Mouse (Mus musculus) midbrain, postnatal 0 days (tissue): ENCODE measurements around the gene Matn3. TPM values are rescaled to one million over a fixed set of nuclear protein-coding genes. Genes with fewer than 3 reads are reported as not detected.

ENCODE experiments used
- ATAC-seq: fragments of 200-750 bp; cut with Nextera tagmentation; 2 replicates; pipeline ENCODE4 v1.8.0; 2017; ENCODE audit warnings: moderate number of reproducible peaks, mild to moderate bottlenecking, moderate TSS enrichment, moderate library complexity; ENCODE audit not compliant: low FRiP score
- DNase-seq: peaks from one replicate; pipeline ENCODE4 v3.0.0-alpha.2; 2015; ENCODE audit warnings: low spot score
- H3K27ac ChIP-seq: fragments of 300-500 bp; sonication (generic); 2 replicates; pipeline ENCODE4 v1.5.1; 2014; ENCODE audit warnings: low read depth, mild to moderate bottlenecking, low read length, mixed read lengths
- H3K27me3 ChIP-seq: fragments of 300-500 bp; sonication (generic); 2 replicates; pipeline ENCODE4 v1.6.1; 2014; ENCODE audit warnings: low read length, control low read depth, mixed read lengths; ENCODE audit not compliant: insufficient read depth
- H3K36me3 ChIP-seq: fragments of 300-500 bp; sonication (generic); 2 replicates; pipeline ENCODE4 v1.6.1; 2014; ENCODE audit warnings: low read length, control low read depth, mixed read lengths; ENCODE audit not compliant: insufficient read depth
- H3K4me1 ChIP-seq: fragments of 300-500 bp; sonication (generic); 2 replicates; pipeline ENCODE4 v1.6.1; 2014; ENCODE audit warnings: mild to moderate bottlenecking, control low read depth, antibody characterized with exemption, low read length, mixed read lengths; ENCODE audit not compliant: insufficient read depth
- H3K4me2 ChIP-seq: fragments of 300-500 bp; sonication (generic); 2 replicates; pipeline ENCODE4 v1.6.1; 2014; ENCODE audit warnings: low read depth, mild to moderate bottlenecking, low read length, mixed read lengths; ENCODE audit not compliant: poor library complexity, severe bottlenecking
- H3K4me3 ChIP-seq: fragments of 300-500 bp; sonication (generic); 2 replicates; pipeline ENCODE4 v1.5.1; 2014; ENCODE audit warnings: low read depth, mild to moderate bottlenecking, low read length, moderate library complexity
- H3K9ac ChIP-seq: fragments of 300-500 bp; sonication (generic); replicated peaks from 2 replicates; pipeline ENCODE4 v1.6.1; 2014; ENCODE audit warnings: mild to moderate bottlenecking, low read length, moderate library complexity, mixed read lengths; ENCODE audit not compliant: poor library complexity, severe bottlenecking
- H3K9me3 ChIP-seq: fragments of 300-500 bp; sonication (generic); 2 replicates; pipeline ENCODE4 v1.6.1; 2016; ENCODE audit warnings: low read length, control low read depth
- CTCF ChIP-seq: IDR thresholded peaks from 2 replicates; pipeline ENCODE4 v1.5.1; 2016; ENCODE audit warnings: antibody characterized with exemption, mild to moderate bottlenecking
- WGBS: fragments of 180-500 bp; shearing (Covaris S2); extraction: QIAGEN DNeasy Blood & Tissue Kit; methylation state at CpG from one replicate; pipeline ENCODE4 v1.1.7; 2014; 5-methylcytosine and 5-hydroxymethylcytosine counted together
- polyA plus RNA-seq: library from polyadenylated mRNA; unstranded; fragments of >200 nt; fragmentation: Nextera tagmentation; extraction: Ambion mirVana; gene quantifications from 2 replicates; pipeline ENCODE4 v1.2.1, GENCODE M21; 2015
- total RNA-seq: library from RNA; depleted of rRNA; stranded (reverse); fragments of >200 nt; gene quantifications from 2 replicates; pipeline ENCODE4 v1.2.3, GENCODE M21; 2014

Matn3 gene
- total and polyA plus RNA-seq, 2 experiments from 2014 or later: 0.11 to 0.33 TPM

DNA sequence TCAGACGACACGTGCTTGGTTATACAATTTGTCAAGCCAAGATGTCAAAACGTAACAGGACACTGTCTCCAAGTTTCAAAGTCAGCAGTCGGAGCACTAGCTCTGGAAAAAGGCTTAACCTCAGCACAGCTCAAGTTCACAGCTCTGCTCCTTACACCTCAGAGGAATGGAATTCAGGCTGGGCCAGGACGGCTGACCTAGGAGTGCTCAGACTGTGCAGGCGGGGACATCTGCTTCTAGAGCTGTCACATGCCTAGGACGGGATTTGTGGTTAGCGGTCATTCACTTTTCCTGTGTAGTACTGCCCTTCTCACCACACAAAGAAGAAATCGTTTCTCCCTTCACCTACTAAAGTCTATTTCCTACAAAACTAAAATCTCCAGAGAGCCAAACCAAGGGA is 22.1 kb downstream of the Matn3 start:
- Histone ChIP-seq H3K36me3 (no peaks in the 10 kb centered on the region), H3K4me3 (no peak overlapping the region), H3K4me2 (no peak overlapping the region), H3K9ac (no peak overlapping the region), H3K27me3 (no peaks in the 10 kb centered on the region), H3K27ac (no peak overlapping the region), H3K4me1 (peaks cover 6% of the 10 kb centered on the region; the same call in 1 of the 2 replicates), H3K9me3 (no peaks in the 10 kb centered on the region)
- no peak for TF ChIP-seq CTCF
- no peak for ATAC-seq
- 41% methylated on average over 9 of the region's 9 CpGs for WGBS
- DNase-seq: no peak

DNA sequence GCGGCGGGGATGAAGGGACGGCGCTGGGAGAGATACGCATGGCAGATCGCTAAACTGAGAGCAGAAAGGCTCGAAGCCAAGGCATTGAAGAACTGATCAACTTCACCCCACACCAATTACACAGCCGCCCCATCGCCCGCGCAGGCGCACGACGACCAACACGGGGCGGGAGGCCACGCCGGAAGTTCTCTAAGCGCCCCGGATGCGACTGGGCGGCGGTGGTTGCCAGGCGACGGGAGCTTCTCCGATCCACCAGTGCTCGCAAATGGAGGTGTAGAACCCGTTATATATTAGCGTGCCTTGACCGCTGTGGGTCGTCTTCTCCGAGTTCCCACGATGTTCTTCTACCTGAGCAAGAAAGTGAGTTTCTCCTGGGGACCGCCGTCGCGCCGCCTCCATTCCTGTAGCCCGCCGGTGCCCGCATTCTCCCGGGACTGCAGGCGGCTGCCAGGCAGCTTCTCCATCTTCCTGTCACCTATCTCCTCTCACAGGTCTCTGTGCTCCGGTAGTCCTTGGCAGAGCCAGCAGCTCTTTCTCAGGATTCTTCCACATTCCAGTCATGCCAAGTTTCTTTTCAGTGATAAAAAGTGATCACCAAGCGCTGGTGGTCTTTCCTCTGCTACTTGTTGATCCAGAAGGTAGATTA is 26.2 kb downstream of the Matn3 start, which contains the start of gene Wdr35:
Gene Wdr35, plus strand, starts transcription at position 73 of the 646 bp plus-strand sequence.
- Histone ChIP-seq H3K4me2 (peak within 1 kb of the TSS; percentile 69), H3K9me3 (no peaks in the 10 kb centered on the region), H3K4me3 (peak within 1 kb of the TSS; percentile 66), H3K27ac (peak within 1 kb of the TSS; percentile 75), H3K36me3 (peaks cover 5% of the 10 kb centered on the region), H3K27me3 (no peaks in the 10 kb centered on the region), H3K4me1 (peaks cover 6% of the 10 kb centered on the region; the same call in 1 of the 2 replicates), H3K9ac (peak within 1 kb of the TSS; percentile 51)
- WGBS: under 1% methylated on average over 44 of the region's 45 CpGs
- TF ChIP-seq CTCF: no peak
- ATAC-seq (peak; percentile 98), DNase-seq (peak; percentile 94)

DNA sequence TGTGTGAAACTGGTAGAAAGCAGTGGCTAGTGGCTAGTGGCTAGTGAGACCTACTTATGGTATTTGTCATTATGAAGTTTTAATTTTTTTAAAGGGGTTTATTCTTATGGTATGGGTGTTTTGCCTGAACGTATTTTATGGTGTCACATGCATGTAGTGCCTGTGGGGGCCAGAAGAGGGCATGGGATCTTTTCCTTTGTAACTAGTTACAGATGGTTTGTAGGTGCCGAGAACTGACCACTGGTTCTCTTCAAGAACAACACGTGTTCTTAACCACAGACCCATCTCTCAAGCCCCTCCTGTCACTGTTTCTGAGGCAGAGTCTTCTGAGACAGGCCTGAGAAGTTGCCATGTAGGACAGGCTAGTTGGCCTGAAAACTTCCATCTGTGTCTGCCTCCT is 27.3 kb downstream of the Matn3 start:
- Histone ChIP-seq H3K4me1 (peaks cover 6% of the 10 kb centered on the region; the same call in 1 of the 2 replicates), H3K4me3 (peak overlapping the region; percentile 66; the same call in 1 of the 2 replicates)
- whole genome bisulfite sequencing: 91% methylated on average over 3 of the region's 3 CpGs

DNA sequence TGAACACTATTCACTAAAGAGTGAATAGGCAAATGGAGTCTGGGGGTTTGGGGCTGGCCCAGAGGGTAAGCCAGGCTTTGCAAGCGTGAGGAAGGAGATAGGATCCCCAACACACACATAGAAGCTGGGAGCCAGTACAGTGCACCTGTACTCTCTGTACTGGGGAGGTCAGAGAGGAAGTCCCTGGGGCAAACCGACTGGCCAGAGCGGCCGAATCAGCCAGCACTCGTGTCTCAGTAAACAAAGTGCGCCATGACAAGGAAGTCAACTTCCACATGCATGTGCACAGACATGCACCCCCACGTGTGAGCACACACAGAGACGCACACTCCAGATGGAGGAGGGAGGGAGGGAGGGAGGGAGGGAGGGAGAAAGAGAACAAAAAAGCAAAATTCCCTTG is 45.5 kb downstream of the Matn3 start:
- Histone ChIP-seq H3K27ac (no peak overlapping the region), H3K27me3 (no peaks in the 10 kb centered on the region), H3K4me2 (no peak overlapping the region), H3K4me3 (no peak overlapping the region), H3K9me3 (no peaks in the 10 kb centered on the region), H3K36me3 (peaks cover 4% of the 10 kb centered on the region; the same call in 1 of the 2 replicates), H3K9ac (no peak overlapping the region), H3K4me1 (no peaks in the 10 kb centered on the region)
- DNase-seq (no peak), ATAC-seq (no peak)
- WGBS: 82% methylated on average over 8 of the region's 8 CpGs
- no peak for TF ChIP-seq CTCF

More for the DNA sequence above, 27.3 kb downstream of the Matn3 start:
- Histone ChIP-seq H3K4me2 (peak overlapping the region; percentile 69; the same call in 1 of the 2 replicates), H3K9me3 (no peaks in the 10 kb centered on the region), H3K36me3 (peaks cover 13% of the 10 kb centered on the region), H3K27me3 (no peaks in the 10 kb centered on the region), H3K27ac (no peak overlapping the region), H3K9ac (no peak overlapping the region)
- ATAC-seq (no peak), DNase-seq (no peak)
- TF ChIP-seq CTCF: no peak; the same call in 1 of the 2 replicates

DNA sequence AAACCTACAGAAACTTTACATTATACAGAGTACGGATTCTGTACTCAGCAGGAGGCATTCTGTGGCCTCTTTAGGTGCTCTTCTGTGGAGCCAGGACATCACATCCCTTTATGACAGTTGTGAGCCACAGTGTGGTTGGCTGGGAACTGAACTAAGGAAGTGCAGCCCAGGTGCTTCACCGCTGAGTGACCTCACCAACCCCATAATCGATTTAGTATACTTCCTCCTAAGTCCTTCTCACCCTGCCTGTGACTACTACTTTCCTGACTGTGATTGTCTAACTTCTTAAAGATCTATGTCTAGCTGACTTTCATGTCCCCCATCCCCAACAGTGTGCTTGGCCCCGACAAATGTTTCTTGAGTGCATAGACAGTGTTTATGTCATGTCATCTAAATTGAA is 50.6 kb downstream of the Matn3 start:
- DNase-seq (no peak), ATAC-seq (no peak)
- H3K9me3 ChIP-seq: no peaks in the 10 kb centered on the region
- no peak overlapping the region for H3K27ac ChIP-seq
- no peak overlapping the region for H3K4me2 ChIP-seq
- no peak overlapping the region for H3K4me3 ChIP-seq
- no peaks in the 10 kb centered on the region for H3K4me1 ChIP-seq
- H3K36me3 ChIP-seq: no peaks in the 10 kb centered on the region
- no peak overlapping the region for H3K9ac ChIP-seq
- TF ChIP-seq CTCF: no peak
- no peaks in the 10 kb centered on the region for H3K27me3 ChIP-seq
- WGBS: 89% methylated on average over 4 of the region's 4 CpGs

DNA sequence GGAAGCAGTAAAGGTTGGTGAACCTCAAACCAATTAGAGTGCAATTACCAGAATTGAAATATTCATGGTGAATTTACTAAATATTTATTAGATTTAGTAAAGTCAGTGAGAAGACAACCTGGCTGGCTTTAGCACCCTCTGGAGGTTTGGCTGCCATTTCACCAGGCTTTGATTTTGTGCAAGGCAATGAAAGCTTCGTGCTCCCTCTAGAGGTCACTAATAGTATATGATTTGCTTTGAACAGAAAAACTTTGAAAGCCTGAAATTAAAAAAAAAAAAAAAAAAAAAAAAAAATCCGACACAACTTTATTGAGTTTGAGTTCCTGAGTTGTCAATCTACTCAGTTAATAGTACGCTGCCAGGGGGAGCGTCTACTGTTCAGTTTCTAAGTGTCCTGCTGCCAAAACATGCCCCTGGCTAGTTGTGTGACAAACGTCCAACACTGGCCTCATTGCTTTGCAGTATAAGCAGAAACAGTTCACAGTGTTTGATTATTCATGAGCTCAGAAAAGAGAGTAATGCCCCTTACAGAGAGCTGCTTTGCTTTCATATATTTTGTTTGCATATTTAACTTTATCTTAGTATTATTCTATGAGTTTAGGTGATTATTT is 54.4 kb downstream of the Matn3 start:
- Histone ChIP-seq H3K9ac (no peak overlapping the region), H3K27ac (no peak overlapping the region), H3K4me1 (no peaks in the 10 kb centered on the region), H3K9me3 (no peaks in the 10 kb centered on the region), H3K4me2 (no peak overlapping the region), H3K36me3 (peaks cover 3% of the 10 kb centered on the region; the same call in 1 of the 2 replicates), H3K27me3 (no peaks in the 10 kb centered on the region), H3K4me3 (no peak overlapping the region)
- ATAC-seq: peak; percentile 62; the same call in 1 of the 2 replicates
- TF ChIP-seq CTCF: peak; percentile 92
- peak; percentile 94 for DNase-seq
- 11% methylated on average over 5 of the region's 5 CpGs for WGBS
